Mouse (Mus musculus) gastrocnemius, postnatal 36 days (tissue): ENCODE data around the gene Scn1b. TPM values are rescaled to one million over a fixed set of nuclear protein-coding genes. Genes with fewer than 3 reads are reported as not detected.
A peak's percentile ranks its signal among the peaks of the same experiment; 100 is the strongest.

Experiments used
- DNase-seq, 2 experiments: peaks; one replicate each; pipeline ENCODE4 v3.0.0; 2022
- intact Hi-C: fragments of 180-260 bp; cut with DNase I; formaldehyde crosslinking; loops from one replicate; pipeline ENCODE4 v1.15.1; 2025
- total RNA-seq, 2 experiments: library from RNA; stranded (reverse); gene quantifications; 2 replicates each; pipeline ENCODE4 v1.2.3; 2021

The Scn1b gene
- total RNA-seq, 2 experiments from 2014 or later = 835 to 915 TPM

- intact Hi-C loops = no loop called here
Measured at GRCm38 (mm10) chr7:31122641-31123631, 3.9 kb downstream of the Scn1b start.

DNA sequence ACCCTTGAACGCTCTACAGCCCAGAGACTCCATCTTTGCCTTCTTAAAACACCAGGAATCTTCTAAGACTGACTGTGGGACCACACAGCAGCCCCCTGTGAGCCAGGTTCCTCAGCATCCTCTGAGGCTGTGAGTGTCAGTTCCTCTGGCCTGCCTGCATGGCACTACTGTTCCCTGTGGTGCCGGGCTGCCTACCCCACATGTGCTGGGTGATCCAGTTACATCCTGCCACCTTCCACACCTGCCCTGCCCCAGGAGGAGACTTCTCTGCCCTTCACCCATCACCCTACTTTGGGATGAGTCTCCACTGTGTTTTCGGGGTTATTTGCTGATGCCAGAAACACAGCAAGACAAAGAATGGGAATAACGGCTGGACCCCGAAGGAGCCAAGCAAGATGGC is 7.2 kb downstream of the Scn1b start:
- intact Hi-C loops = no loop called here
- DNase-seq = no peak

More at GRCm38 (mm10) chr7:31122641-31123631, 3.9 kb downstream of the Scn1b start:
- no peak for DNase-seq

DNA sequence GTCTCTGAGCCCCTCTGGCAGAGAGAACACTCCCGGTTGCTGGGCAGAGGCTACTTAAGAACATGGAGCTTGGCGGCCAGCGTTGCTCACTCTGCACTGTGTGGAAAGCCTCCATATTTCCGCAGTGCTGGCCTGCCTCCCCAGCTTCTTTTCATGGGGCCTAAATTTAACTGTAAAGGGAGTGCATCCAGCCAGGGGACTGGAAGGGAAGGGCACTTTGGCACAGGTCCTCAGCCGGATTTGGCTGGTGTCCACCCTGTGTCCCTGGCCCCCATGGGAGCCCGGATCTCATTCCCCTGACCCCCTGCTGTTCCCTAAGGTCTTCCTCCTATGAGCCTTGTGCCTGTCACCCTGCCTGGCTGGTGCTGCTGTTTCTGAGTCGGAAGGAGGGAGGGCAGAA is 8.3 kb downstream of the Scn1b start:
- peak; percentile 69 to 74 for DNase-seq
- intact Hi-C loops = no loop called here

- DNase-seq = no peak
- intact Hi-C loops = no loop called here
Measured at GRCm38 (mm10) chr7:31117465-31117864, 9.3 kb downstream of the Scn1b start.

- DNase-seq = no peak
- intact Hi-C loops = no loop called here
Measured at GRCm38 (mm10) chr7:31116721-31117145, 10.1 kb downstream of the Scn1b start.

DNA sequence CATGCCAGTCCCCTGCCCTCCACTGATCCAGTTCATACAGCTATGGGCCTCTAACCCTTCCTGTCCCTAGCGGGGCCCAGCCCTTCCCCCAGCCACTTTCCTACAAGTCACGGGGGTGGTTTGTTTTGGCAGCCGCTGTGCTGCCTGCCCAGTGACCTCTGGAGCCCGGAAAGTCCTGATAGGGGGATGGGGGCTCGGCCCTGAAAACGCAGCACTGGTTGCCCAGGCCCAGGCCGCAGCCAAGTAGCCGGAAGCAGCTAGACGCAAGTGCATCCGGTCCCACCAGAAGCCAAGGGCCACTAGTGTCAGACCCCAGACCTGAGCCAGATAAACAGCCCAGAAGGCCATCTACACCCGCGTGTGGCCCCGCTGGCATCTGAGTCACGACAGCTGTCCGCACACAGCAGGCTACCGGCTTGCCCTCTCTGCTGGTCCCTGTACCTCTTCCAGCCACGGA is 11.2 kb downstream of the Scn1b start:
- intact Hi-C loops = no loop called here
- DNase-seq = peak; percentile 62 to 71

GRCm38 (mm10) chr7:31115182-31115581 is 11.6 kb downstream of the Scn1b start, which contains the start of gene Hpn:
Hpn (minus strand) TSS chr7:31115290.
- DNase-seq = no peak
- intact Hi-C loops = no loop called here

GRCm38 (mm10) chr7:31114646-31115045 is 12.2 kb downstream of the Scn1b start:
- no peak for DNase-seq
- intact Hi-C loops = no loop called here

DNA sequence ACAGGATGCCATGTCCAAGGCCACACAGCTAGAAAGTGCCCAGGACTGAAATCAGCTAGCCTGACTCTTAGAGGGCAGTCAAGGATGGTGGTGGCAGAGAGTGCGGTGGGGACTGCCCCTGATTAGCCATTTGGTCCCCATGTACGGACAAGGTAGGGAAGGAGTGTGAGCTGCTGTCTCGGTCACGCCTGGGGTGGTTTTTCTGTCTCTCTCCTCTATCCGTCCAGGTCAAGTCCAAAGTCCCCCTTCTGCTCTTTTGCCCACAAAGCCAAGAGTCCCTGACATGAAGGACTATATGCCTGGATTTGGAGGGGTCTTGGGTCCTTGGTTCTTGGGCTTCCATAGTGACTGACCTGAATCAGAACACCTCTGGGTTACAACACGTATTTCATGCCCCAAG is 13.0 kb downstream of the Scn1b start:
- intact Hi-C loops = no loop called here
- no peak for DNase-seq

DNA sequence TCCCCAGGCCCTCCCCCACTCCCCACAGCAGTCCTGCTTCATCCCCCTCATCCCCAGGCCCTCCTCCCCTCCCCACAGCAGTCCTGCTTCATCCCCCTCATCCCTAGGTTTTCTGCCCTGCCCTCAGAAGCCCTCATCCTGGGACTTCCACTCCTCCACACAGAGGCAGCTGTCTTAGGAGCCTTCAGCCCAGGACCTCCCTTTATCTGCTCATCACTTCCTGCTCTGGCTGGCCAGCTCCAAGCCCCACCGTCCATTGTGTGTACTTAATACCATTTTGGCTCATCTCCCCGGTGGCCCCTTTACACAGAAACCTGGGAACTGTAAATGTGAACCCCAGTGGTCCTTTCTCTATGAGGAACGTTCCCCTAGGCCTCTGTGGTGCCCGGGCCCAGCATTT is 14.8 kb downstream of the Scn1b start:
- no peak for DNase-seq
- intact Hi-C loops = no loop called here

GRCm38 (mm10) chr7:31110861-31111385 is 15.9 kb downstream of the Scn1b start:
- no peak for DNase-seq
- intact Hi-C loops = no loop called here

DNA sequence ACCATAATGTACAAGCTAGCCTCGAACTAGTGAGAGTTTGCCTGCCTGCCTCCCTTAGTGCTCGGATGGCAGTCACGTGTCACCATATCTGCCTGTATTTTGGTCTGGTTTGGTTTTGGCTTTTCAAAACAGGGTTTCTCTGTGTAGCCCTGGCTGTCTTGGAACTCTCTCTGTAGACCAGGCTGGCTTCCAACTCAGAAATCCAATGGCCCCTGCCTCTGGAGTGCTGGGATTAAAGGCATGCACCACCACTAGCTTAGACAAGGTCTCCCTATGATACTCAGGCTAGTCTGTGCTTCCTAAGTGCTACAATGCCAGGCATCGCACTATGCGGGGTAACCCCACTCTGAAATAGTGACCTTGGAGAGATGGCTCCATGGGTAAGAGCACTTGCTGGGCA is 17.0 kb downstream of the Scn1b start:
- intact Hi-C loops = loop anchor here (5.0 kb wide), 1 partner anchor 48 kb away; the partner anchor contains the start of gene Gramd1a
- DNase-seq = no peak

GRCm38 (mm10) chr7:31109091-31109490 is 17.7 kb downstream of the Scn1b start:
- intact Hi-C loops = loop anchor here (5.0 kb wide), 1 partner anchor 48 kb away; the partner anchor contains the start of gene Gramd1a
- DNase-seq = peak in 1 of 2 experiments; percentile 50

- intact Hi-C loops = loop anchor here (5.0 kb wide), 1 partner anchor 50 kb away; the partner anchor contains the start of gene Gramd1a
Measured at GRCm38 (mm10) chr7:31107781-31108180, 19.0 kb downstream of the Scn1b start.

GRCm38 (mm10) chr7:31106166-31106565 is 20.6 kb downstream of the Scn1b start:
- intact Hi-C loops = loop anchor here (5.0 kb wide), 1 partner anchor 51 kb away; the partner anchor contains the start of gene Gramd1a
- no peak for DNase-seq

More at GRCm38 (mm10) chr7:31107781-31108180, 19.0 kb downstream of the Scn1b start:
- no peak for DNase-seq

GRCm38 (mm10) chr7:31105061-31105768 is 21.6 kb downstream of the Scn1b start:
- DNase-seq = peak; percentile 65 to 74

DNA sequence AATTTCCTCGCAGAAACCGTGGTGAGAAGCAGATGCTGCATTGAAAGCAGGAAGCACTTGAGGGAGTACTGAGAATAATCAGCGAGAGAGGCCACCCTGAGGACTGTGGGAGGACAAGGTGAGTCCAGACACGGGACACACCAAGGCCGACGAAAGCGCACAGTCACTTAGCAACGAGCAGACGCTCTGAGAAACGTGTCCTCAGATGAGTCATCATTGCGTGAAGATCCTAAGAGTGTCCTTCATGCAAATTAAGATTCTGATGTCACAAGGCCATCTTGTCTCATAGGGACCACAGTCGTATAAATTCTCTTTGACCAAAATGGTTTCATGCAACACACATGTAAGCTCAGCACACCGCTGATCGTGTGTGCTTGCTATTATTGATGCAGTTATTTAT is 26.0 kb downstream of the Scn1b start:
- no peak for DNase-seq
- intact Hi-C loops = no loop called here

More at GRCm38 (mm10) chr7:31105061-31105768, 21.6 kb downstream of the Scn1b start:
- intact Hi-C loops = loop anchor here (5.0 kb wide), 1 partner anchor 52 kb away; the partner anchor contains the start of gene Gramd1a

- intact Hi-C loops = loop anchor here (5.0 kb wide), 1 partner anchor 137 kb away; no protein-coding TSS in a partner anchor
- DNase-seq = no peak
Measured at GRCm38 (mm10) chr7:31099612-31099982, 27.2 kb downstream of the Scn1b start.

DNA sequence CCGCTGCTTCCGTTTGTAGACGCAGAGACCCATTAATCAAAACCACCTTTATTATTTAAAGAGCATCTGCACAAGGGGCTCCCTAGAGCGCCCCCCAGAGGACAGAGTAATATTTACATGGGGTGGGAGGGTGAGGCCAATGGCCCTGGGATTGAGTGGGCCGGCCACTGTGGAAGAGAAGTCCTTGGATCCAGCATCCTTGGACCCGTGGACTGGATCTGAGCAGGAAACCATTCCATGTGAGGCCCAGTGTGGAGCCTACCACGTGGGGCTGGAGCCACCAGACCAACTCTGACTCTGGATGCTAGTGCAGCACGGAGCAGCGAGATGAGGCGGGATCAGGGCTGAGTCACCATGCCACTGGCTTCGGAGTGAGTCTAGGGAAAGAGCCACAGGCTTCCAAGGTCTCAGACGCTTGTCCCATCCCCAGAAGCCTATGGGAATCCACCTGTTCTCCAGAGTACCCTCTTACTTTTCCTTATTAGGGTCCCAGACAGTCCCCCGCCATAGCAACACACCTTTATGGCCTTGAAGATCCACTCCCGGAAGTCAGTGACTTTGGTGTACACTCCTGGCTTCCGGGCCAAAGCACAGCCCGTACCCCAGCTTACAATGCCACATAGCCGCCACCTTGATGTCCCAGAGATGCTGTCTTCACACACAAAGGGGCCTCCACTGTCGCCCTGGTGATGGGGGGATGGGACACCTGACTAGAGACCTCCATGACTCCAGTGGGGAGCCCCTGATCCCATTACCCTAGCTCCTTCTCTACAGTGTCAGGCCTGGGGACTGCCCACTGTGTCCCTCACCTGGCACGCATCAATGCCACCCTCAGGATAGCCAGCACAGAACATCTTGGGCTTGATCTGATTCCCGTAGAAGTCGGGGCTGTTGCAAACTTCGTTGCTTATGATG is 27.8 kb downstream of the Scn1b start:
- intact Hi-C loops = loop anchor here (5.0 kb wide), 1 partner anchor 137 kb away; no protein-coding TSS in a partner anchor
- peak in 1 of 2 experiments; percentile 34 for DNase-seq
